Mouse (Mus musculus): ENCODE results near the gene Gpr25. TPM values are rescaled to one million over a fixed set of nuclear protein-coding genes. Genes with fewer than 3 reads are reported as not detected.

Gpr25 gene
- total RNA-seq, 2 experiments from 2014 or later: 6.6 to 7.5 TPM

GRCm38 (mm10) chr1:136233892-136234594 lies 26.6 kb downstream of the Gpr25 start, which contains the start of gene Inava:
Inava (minus strand) TSS chr1:136234264.
- DNase-seq (ENCODE audit: extremely low spot score in 1 of 2, low spot score in 1 of 2): peak; percentile 45

- no peak for DNase-seq (ENCODE audit: extremely low spot score in 1 of 2, low spot score in 1 of 2)
Measured at GRCm38 (mm10) chr1:136232986-136233790, 27.5 kb downstream of the Gpr25 start.

GRCm38 (mm10) chr1:136232285-136232926 lies 28.3 kb downstream of the Gpr25 start:
- DNase-seq (ENCODE audit: extremely low spot score in 1 of 2, low spot score in 1 of 2): no peak

- no peak for DNase-seq (ENCODE audit: extremely low spot score in 1 of 2, low spot score in 1 of 2)
Measured at GRCm38 (mm10) chr1:136231596-136231995, 29.1 kb downstream of the Gpr25 start.

GRCm38 (mm10) chr1:136230201-136230600 lies 30.5 kb downstream of the Gpr25 start:
- no peak for DNase-seq (ENCODE audit: extremely low spot score in 1 of 2, low spot score in 1 of 2)

GRCm38 (mm10) chr1:136229040-136229373 lies 31.7 kb downstream of the Gpr25 start:
- DNase-seq (ENCODE audit: extremely low spot score in 1 of 2, low spot score in 1 of 2): no peak

DNA sequence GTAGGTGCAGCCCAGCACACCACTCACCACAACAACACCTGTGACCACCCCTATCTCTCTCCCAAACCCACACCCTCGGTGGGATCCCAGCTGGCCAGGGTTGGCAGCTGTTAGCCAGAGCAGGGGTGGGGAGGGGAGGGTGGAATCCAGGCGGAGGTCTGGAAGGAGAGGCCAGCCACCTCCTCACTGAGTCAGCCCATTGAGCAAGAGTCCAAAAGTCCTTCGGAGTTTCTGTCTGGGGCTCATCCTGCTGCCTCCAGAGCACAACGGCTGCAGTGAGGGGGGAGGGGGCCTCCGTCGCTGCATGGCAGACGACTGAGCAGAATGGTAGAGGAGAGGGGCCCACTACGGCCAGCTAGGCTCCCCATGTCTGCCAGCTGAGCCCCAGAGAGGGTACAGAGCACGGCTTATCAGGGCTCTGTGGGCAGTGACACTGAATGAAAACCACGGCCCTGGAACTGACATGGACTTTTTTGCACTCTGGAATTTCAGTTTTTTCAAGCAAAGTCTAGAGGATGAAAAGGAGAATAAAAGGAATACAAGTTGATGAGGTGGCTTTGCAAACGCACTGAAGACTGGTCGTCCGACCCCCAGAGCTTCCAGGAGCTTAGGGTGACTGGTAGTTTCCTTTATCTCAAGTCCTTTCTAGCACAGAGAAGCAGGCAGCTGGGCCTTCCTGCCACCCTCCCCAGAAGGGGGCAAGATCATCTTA lies 32.2 kb downstream of the Gpr25 start:
- DNase-seq (ENCODE audit: extremely low spot score in 1 of 2, low spot score in 1 of 2): no peak

DNA sequence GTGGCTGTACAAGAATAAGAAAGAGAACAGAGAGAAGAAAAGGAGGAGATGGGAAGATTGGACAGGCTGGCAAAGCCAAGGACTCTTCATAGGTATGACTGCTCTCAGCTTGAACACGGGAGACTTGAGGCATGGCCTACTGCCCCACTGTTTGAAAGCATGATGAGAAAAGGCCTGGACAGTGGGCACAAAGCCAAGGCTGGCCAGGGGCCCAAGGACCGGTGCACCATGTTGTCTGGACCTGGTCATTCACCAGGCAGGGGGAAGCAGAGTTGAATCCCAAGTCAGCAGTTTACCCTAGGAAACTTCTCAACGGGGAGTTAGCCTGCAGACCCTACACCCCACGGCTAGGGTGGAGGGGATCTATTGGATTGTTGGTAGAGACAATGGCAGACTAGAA lies 32.8 kb downstream of the Gpr25 start:
- no peak for DNase-seq (ENCODE audit: extremely low spot score in 1 of 2, low spot score in 1 of 2)

DNA sequence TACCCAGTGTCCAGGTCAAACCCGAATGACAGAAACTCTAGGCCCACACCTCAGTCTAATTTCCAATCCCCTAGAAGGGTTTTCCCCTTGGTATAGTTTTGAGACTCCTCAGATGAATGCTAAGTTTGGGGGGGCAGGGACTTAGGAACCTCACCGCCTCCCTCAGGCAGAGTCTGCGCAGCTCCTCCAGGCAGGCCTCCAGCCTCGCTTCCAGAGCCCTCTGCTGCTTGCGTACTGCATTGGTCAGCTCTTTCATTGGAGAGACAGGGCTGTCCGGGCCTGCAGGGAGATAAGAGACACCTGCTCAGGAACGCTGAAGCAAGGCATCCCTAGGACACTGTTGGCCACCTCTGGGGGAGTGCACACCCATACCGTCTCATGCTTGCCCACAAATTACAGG lies 34.0 kb downstream of the Gpr25 start:
- no peak for DNase-seq (ENCODE audit: extremely low spot score in 1 of 2, low spot score in 1 of 2)

GRCm38 (mm10) chr1:136225846-136226245 lies 34.8 kb downstream of the Gpr25 start:
- DNase-seq (ENCODE audit: extremely low spot score in 1 of 2, low spot score in 1 of 2): no peak

- no peak for DNase-seq (ENCODE audit: extremely low spot score in 1 of 2, low spot score in 1 of 2)
Measured at GRCm38 (mm10) chr1:136223758-136224342, 36.8 kb downstream of the Gpr25 start.

GRCm38 (mm10) chr1:136222386-136222785 lies 38.3 kb downstream of the Gpr25 start:
- no peak for DNase-seq (ENCODE audit: extremely low spot score in 1 of 2, low spot score in 1 of 2)

- no peak for DNase-seq (ENCODE audit: extremely low spot score in 1 of 2, low spot score in 1 of 2)
Measured at GRCm38 (mm10) chr1:136220037-136220871, 40.4 kb downstream of the Gpr25 start.

GRCm38 (mm10) chr1:136214304-136214703 lies 46.4 kb downstream of the Gpr25 start:
- no peak for DNase-seq (ENCODE audit: extremely low spot score in 1 of 2, low spot score in 1 of 2)

GRCm38 (mm10) chr1:136212803-136213202 lies 47.9 kb downstream of the Gpr25 start, which contains the start of gene Mroh3:
Mroh3 (minus strand) TSS chr1:136212828.
- peak in 1 of 2 experiments; percentile 47 for DNase-seq (ENCODE audit: extremely low spot score in 1 of 2, low spot score in 1 of 2)
